Mouse (Mus musculus): ENCODE data around the gene Pacsin2.

- TF ChIP-seq CTCF (IDR thresholded peaks at IDR 0.05; ENCODE audit: borderline replicate concordance, insufficient read depth, low read length), result no peak
- TF ChIP-seq POLR2A (IDR thresholded peaks at IDR 0.05; ENCODE audit: low read depth, low read length), result no peak
Observed at GRCm38 (mm10) chr15:83410270-83410669, 54.1 kb downstream of the Pacsin2 start.

Measured in embryonic fibroblast, embryonic 13.5 days (primary cell).